ENCODE assay signal across 8 mouse cellular contexts in the genomic region with DNA sequence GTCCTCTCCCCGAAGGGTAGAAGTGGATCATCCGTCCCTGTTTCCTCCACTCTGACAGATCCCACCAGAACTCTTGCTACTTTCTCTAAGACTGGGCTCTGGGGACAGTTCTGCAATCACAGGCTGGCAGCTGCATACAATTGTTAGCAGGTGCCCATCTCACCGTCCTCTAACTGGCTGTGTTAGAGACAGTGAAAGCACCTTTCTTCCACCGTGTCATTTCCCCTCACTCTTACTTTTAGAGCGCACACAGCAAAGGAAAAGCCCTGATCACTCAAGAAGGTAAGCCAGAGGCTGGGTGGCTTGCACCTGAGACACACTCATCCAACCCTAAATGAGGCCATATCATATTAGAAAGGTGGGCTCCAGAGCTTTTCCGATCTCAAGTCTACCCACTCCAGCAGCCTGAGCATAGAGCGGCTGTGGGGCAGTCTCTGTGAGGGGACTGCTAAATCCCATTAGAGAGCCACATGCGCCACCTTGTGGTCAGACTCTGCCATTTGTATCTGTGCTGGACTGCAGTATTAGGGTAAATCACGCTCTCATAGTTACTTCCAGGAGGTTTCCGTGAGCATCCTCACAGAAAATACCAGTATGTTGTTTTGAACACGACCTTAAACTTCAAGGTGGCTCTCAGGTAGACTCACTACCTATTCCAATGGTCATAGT. TPM values are rescaled to one million over a fixed set of nuclear protein-coding genes. Genes with fewer than 3 reads are reported as not detected.
DNase-seq lines count a peak whose midpoint lies in the region; ATAC-seq and TF ChIP-seq lines count a peak whose summit lies in the region.

No protein-coding gene starts in this region.

- no peak overlapping the region for H3K4me3 ChIP-seq in hindbrain, embryonic 15.5 days

- peaks cover 9% of the 10 kb centered on the region; the same call in 1 of the 2 replicates for H3K4me1 ChIP-seq in hindbrain, embryonic 15.5 days (replicated peaks)

- CTCF ChIA-PET in Patski (lab: Charles Lee), result interaction anchor here (0.7 to 1.2 kb wide), 3 partner anchors 19 to 580 kb away, joined by 3 to 4 read pairs (median 3); no protein-coding TSS in a partner anchor

- H3K27ac ChIP-seq in hindbrain, embryonic 15.5 days (replicated peaks), result no peak overlapping the region

- peak; percentile 97 for ATAC-seq in Patski
- peak; percentile 98 for ATAC-seq in hindbrain, embryonic 15.5 days (ENCODE audit: low FRiP score, low read depth)

- TF ChIP-seq CTCF in Patski (IDR thresholded peaks at IDR 0.05), result peak; percentile 87

- peak; percentile 9 for DNase-seq in Patski (ENCODE audit: low read depth, low spot score)
- DNase-seq in cerebellum, postnatal 14 days, result peak; percentile 94 to 97
- DNase-seq in frontal cortex, postnatal 36 days (ENCODE audit: low spot score in 2 of 2), result peak; percentile 87 to 91
- DNase-seq in layer of hippocampus, postnatal 36 days, result peak; percentile 84 to 87
- DNase-seq in lung, postnatal 36 days, result peak; percentile 93
- peak; percentile 71 for DNase-seq in retina, postnatal 7 days (ENCODE audit: low read depth, low spot score)
- peak; percentile 64 to 66 for DNase-seq in urinary bladder, adult 18-20 months (ENCODE audit: low spot score in 2 of 2)

- POLR2A ChIA-PET in Patski (lab: Charles Lee), result no interaction called here

- peaks cover 36% of the 10 kb centered on the region for H3K27me3 ChIP-seq in Patski
- H3K27me3 ChIP-seq in hindbrain, embryonic 15.5 days, result peaks cover 8% of the 10 kb centered on the region; the same call in 1 of the 2 replicates

- H3K9ac ChIP-seq in hindbrain, embryonic 15.5 days, result no peak overlapping the region

- in situ Hi-C loops in Patski (cut with MboI; ENCODE audit: low pct_unique_long_range_greater_than_20kb), result loop anchor here (5.0 kb wide), 1 partner anchor 576 kb away; no protein-coding TSS in a partner anchor

- peak overlapping the region; percentile 40 for H3K4me2 ChIP-seq in hindbrain, embryonic 15.5 days

- no peaks in the 10 kb centered on the region for H3K36me3 ChIP-seq in hindbrain, embryonic 15.5 days

- no peaks in the 10 kb centered on the region for H3K9me3 ChIP-seq in hindbrain, embryonic 15.5 days

- 28% methylated on average over 11 of the region's 11 CpGs for WGBS in hindbrain, embryonic 15.5 days

RNA-seq across cellular contexts. Expression of a gene that starts 27.8 kb away (rescaled TPM):
- not detected for polyA plus RNA-seq in Patski (2021)
- 0.80 and 0.83 TPM in 2 replicates for polyA plus RNA-seq in hindbrain, embryonic 15.5 days (2015; fragmentation: Nextera tagmentation; extraction: Ambion mirVana)
- total RNA-seq in layer of hippocampus, postnatal 36 days (2021), result 10 to 100 TPM; 10.9 to 12.6 TPM

RNA-seq across cellular contexts. Expression of a gene that starts 30.2 kb away (rescaled TPM):
- polyA plus RNA-seq in Patski (2021), result not detected
- polyA plus RNA-seq in hindbrain, embryonic 15.5 days (2015; fragmentation: Nextera tagmentation; extraction: Ambion mirVana), result not detected in 2 replicates
- not detected for total RNA-seq in layer of hippocampus, postnatal 36 days (2021)

Comparison
In these comparisons a context has a peak if more than half of its experiments do, and no peak if none do; other contexts are left out.
1. DNase-seq: peak in every context shown above with its lines; median percentile 96 in cerebellum, postnatal 14 days; 93 in lung, postnatal 36 days; 89 in frontal cortex, postnatal 36 days; 86 in layer of hippocampus, postnatal 36 days; 71 in retina, postnatal 7 days; 65 in urinary bladder, adult 18-20 months; 9 in Patski.